Mouse (Mus musculus): ENCODE data around the gene Il17rb.

Gene Il17rb

DNA sequence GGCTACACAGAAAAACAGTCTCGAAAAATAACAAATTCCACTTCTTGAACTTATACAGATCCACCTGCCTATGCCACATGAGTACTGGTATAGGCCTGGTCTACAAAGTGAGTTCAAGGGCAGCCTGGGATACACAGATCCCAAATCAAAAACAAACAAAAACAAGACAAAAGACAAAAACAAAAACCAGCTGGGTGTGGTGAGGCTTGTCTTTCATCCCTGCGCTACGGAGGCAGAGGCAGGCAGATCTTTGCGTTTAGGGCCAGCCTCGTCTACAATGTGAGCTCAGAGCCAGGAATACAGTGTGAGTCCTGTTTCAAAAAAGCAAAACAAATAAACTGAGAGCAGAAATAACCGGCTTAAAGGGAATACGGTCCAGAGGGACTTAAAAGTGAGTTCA lies 41.1 kb downstream of the Il17rb start:
- DNase-seq (ENCODE audit: low spot score), result no peak

DNA sequence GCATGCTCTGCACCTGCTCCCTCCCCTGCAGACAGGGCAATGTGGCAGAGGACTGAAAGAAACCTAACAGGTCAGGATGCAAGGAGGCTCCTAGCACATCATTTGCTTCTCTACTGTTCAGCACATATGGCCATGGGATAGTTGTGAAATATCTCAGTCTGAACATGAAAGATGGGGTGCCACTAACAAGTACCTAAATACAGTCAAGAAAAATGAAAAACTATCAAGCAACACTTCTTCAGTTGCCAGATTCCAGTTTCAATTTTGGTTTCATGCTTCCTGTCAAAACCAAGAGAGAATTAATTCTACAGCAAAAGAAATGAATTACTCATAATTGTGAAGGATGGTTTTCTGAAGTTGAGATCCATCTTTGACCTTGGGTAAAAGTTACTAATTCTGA lies 51.3 kb downstream of the Il17rb start:
- no peak for DNase-seq (ENCODE audit: low spot score)

DNA sequence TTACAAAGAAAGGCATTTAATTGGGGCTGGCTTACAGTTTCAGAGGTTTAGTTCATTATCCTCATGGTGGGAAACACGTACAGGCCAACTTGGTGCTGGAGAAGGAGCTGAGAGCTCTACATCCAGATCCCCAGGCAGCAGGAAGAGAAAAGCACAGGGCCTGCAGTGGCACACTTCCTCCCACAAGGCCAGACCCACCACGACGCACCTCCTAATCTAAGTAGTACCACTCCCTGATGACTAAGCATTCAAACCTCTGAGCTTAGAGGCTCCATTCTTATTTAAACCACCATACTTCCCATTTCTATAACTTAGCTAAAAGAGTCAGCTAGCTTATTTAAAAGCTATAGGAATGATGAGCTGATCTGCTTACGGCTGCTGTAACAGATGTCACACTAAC lies 57.9 kb downstream of the Il17rb start:
- DNase-seq (ENCODE audit: low spot score), result no peak

DNA sequence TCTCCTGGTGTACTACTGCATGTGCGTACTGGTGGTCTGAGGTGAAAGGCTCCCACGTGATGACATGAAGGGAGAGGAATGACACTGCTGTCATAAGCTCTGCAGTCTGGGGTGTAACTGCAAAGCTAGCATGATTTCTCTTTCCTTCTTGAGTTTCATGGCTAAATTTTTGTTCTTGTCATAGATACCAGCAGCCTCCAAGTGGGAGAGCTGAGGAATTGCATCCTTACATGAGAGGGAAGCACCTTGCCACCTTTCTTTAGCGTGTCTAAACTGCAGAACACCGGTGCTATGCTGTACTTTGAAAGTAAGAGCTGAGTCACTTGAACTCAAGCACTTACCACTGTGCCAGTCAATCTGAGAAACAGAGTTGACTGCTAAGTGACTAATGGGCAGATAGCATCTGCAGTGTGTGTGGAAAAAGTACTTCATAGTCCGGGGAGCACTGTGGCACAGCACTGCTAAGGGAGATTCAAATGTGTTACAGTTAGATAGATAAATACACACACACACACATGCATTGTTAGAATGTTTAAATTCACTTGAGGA lies 61.9 kb downstream of the Il17rb start:
- DNase-seq (ENCODE audit: low spot score), result no peak
